Mouse (Mus musculus) urinary bladder, postnatal 25 days (tissue): Measurements from ENCODE around the gene Sidt2.

Source experiments
- DNase-seq: peaks from one replicate; pipeline ENCODE4 v3.0.0; 2022; ENCODE audit warnings: low spot score

Gene Sidt2

GRCm38 (mm10) chr9:45910995-45911394, 44.1 kb downstream of the Sidt2 start:
- DNase-seq = no peak

GRCm38 (mm10) chr9:45907078-45907428, 48.0 kb downstream of the Sidt2 start:
- no peak for DNase-seq

GRCm38 (mm10) chr9:45906355-45907077, 48.5 kb downstream of the Sidt2 start, which contains the start of the genes Pcsk7 and Rnf214:
Pcsk7 (plus strand) TSS chr9:45906497.
Rnf214 (minus strand) TSS chr9:45906911.
- DNase-seq = peak; percentile 90

GRCm38 (mm10) chr9:45905811-45906237, 49.2 kb downstream of the Sidt2 start:
- DNase-seq = no peak

GRCm38 (mm10) chr9:45905196-45905595, 49.9 kb downstream of the Sidt2 start:
- DNase-seq = no peak

GRCm38 (mm10) chr9:45893681-45894080, 61.4 kb downstream of the Sidt2 start:
- no peak for DNase-seq
